Mouse (Mus musculus) adipose tissue, adult 10 weeks (tissue): ENCODE results near the gene Olfr877. TPM values are rescaled to one million over a fixed set of nuclear protein-coding genes. Genes with fewer than 3 reads are reported as not detected.

Experiments used
- polyA plus RNA-seq: library from polyadenylated mRNA; stranded (reverse); fragments of 350-450 nt; fragmentation: Illumina TruSeq; extraction: RNeasy Lipid Tissue Mini Kit (QIAGEN cat#74804); gene quantifications from one replicate; pipeline ENCODE4 v1.2.3, GENCODE M21; 2014; ENCODE audit warnings: low read depth, low replicate concordance

Gene Olfr877
- polyA plus RNA-seq = not detected

DNA sequence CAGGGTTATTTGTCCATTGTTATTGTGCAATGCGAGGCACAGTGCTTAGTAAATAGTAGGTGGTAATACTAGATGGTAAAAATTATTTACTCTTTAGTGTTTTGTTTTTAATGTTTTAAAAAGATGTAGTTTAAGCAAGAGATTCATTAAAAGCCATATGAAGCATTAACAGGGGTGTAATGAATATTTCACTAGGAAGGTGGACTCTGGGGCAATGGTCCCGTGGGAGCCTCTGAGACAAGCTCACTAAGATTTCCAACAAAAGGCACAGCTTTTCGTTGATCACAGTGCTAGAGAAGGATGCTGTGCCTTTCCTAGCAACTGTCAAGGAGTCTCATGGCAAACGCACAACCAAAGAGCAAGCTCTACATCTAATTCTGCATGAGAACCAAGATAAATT, at the start of gene Olfr877:
Gene Olfr877 (plus strand): TSS at position 301 of the 400 bp plus-strand sequence.

DNA sequence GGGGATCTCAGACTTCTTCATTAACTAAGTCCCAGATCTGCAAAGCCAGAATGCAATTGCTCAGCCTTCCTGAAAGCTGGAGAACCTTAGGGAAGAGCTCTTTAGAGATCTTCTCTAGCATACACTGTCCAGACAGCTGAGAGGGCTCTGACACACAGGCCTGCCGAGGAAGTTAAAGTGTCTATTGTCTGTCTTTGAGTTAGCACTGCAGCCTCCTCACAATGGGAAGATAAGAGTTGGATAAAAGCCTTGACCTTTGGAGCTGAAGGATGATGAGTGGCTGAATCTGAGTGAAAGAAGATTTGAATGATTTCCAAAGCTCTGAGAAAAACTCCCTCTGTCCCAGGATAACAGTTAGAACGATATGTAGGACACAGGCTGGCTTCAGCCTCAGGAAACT, 42.6 kb downstream of the Olfr877 start, which contains the start of gene Olfr145:
Gene Olfr145 (plus strand): TSS at position 64 of the 400 bp plus-strand sequence.

Other genes starting within 250 kb of the Olfr877 start
- 56.0 TPM for gene Spa17, start 240.5 kb upstream of the Olfr877 start, polyA plus RNA-seq
- 84.2 TPM for gene Tbrg1, start 197.0 kb upstream of the Olfr877 start, polyA plus RNA-seq
- not detected for gene Panx3, start 185.0 kb upstream of the Olfr877 start, polyA plus RNA-seq
- not detected for gene Olfr160, start 138.0 kb upstream of the Olfr877 start, polyA plus RNA-seq
- not detected for gene Olfr874, start 109.2 kb upstream of the Olfr877 start, polyA plus RNA-seq
- gene Olfr875, start 82.4 kb upstream of the Olfr877 start, polyA plus RNA-seq = not detected
- not detected for gene Olfr876, start 51.2 kb upstream of the Olfr877 start, polyA plus RNA-seq
- gene Olfr145, start 42.5 kb downstream of the Olfr877 start, polyA plus RNA-seq = not detected
- not detected for gene Olfr878, start 63.6 kb downstream of the Olfr877 start, polyA plus RNA-seq
- gene Olfr881, start 137.6 kb downstream of the Olfr877 start, polyA plus RNA-seq = not detected
- gene Olfr883, start 171.5 kb downstream of the Olfr877 start, polyA plus RNA-seq = not detected
- not detected for gene Olfr884, start 192.3 kb downstream of the Olfr877 start, polyA plus RNA-seq
- gene Olfr885, start 207.1 kb downstream of the Olfr877 start, polyA plus RNA-seq = not detected
- not detected for gene Olfr887, start 229.8 kb downstream of the Olfr877 start, polyA plus RNA-seq